Mouse (Mus musculus) thymus, postnatal 0 days (tissue): ENCODE data around the gene Rbm33. TPM values are rescaled to one million over a fixed set of nuclear protein-coding genes. Genes with fewer than 3 reads are reported as not detected.

Experiments
- DNase-seq: peaks from one replicate; pipeline ENCODE4 v3.0.0-alpha.2; 2015; ENCODE audit warnings: low spot score
- polyA plus RNA-seq: library from polyadenylated mRNA; unstranded; fragments of >200 nt; fragmentation: Nextera tagmentation; extraction: Ambion mirVana; gene quantifications from 2 replicates; pipeline ENCODE4 v1.2.1, GENCODE M21; 2015

The Rbm33 gene
- polyA plus RNA-seq, 1 experiment from 2014 or later = 12.5 TPM

DNA sequence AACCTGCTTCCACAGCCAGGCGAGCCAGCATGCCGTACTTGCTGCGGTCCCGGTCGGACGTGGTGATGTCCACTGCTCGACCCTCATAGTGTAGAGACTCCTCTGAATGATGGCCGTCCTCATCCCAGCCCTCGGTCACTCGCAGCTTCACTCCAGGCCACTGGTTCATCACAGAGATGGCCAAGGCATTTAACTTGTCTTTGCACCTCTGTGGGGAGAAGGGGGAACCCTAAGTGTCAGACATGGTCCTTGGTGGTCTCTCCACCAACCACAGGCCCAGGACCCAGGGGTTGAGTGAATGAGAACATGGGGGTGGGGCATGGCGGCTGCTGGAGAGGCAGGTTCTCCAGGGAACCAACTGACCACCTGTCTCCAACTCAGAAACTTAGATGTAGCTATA is 144.5 kb downstream of the Rbm33 start:
- DNase-seq = no peak

DNA sequence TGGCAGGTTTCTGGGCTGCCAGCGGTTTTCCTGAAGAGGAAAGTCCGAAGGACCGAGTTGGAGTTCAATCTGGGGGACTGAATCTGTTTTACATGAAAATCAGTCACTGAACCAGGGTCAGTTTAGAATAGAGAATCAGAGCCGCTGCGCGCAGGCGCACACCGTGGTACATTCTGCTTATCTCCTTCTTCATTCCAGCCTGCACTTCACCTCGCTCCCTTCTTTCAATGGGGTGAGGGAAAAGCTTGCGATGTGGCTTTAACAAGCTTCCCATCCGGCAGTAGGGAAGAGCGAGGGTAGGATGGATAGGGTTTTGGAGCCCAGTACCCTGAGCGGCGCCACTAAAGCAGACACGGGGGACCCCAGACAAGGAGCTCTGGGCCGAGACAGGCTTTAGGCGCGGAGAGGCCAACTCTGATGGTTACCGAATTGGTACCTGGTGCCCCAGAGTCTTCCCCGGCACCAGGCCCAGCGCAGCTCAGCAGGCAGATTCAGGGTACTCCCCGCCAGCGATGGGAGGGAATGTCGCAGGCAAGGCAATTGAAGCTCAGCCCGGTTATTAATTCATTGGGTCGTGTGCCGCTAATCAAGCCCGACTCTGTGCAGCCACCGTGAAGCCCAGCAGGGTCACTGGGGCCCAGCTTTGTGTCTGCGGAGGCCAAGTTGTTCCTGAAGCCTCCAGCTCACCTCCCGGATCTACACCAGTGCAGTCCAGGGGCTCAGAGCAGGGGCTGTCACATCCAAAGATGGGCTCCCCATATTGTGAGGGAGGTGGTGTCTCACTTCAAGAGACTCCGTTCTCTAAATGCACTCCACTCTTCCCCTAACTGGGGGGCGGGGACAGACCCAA is 146.0 kb downstream of the Rbm33 start:
- no peak for DNase-seq

GRCm38 (mm10) chr5:28463656-28464055 is 146.7 kb downstream of the Rbm33 start:
- DNase-seq = no peak

GRCm38 (mm10) chr5:28464361-28465098 is 147.6 kb downstream of the Rbm33 start:
- no peak for DNase-seq

GRCm38 (mm10) chr5:28465099-28465406 is 148.1 kb downstream of the Rbm33 start:
- no peak for DNase-seq

DNA sequence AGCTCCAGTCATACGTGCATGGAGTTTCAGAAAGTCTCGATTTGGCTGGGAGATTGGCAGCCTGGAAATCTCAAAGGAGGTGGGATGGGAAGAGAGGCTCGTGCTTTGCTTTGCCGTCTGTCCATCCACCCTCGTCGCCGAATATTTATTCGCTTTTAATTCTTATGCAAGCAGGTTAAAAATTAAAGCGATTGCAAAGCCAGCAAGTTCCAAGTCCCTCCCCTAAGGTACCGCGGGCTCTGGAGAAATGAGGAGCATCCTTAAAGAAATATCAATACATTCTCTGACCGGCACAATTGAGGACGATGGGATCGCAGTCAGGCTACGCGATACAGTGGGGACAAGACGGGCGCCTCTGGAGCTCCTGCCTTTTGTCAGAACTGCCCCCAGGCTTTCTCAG is 148.6 kb downstream of the Rbm33 start:
- DNase-seq = no peak

DNA sequence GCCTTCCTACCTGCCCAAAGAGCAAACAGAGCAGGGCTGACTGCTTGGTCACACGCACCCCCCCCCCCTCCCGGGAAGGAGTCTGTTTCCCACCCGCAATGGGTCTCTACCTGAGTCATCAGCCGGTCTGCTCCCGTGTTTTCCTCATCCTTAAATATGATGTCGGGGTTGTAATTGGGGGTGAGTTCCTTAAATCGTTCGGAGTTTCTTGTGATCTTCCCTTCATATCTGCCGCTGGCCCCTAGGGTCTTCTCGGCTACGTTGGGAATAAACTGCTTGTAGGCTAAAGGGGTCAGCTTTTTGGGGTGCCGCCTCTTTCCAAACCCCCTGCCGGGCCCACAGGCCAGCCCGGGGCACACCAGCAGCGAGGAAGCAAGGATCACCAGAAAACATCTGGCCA is 149.4 kb downstream of the Rbm33 start:
- no peak for DNase-seq

GRCm38 (mm10) chr5:28466760-28467306 is 149.9 kb downstream of the Rbm33 start, which contains the start of gene Shh:
TSS of gene Shh (minus strand) at chr5:28467256.
- DNase-seq = no peak

Other genes starting within 250 kb of the Rbm33 start
- gene Insig1, start 245.8 kb upstream of the Rbm33 start, polyA plus RNA-seq = 46.5 and 47.5 TPM in 2 replicates
- not detected in 2 replicates for gene En2, start 151.4 kb upstream of the Rbm33 start, polyA plus RNA-seq
- 0.10 TPM in 1 of 2 replicates, not detected in the other for gene Cnpy1, start 71.3 kb upstream of the Rbm33 start, polyA plus RNA-seq
- gene Shh, start 150.1 kb downstream of the Rbm33 start, polyA plus RNA-seq = 0.04 TPM in 1 of 2 replicates, not detected in the other